Mouse (Mus musculus) C2C12 (cell line): ENCODE data around the gene Ncam2. TPM values are rescaled to one million over a fixed set of nuclear protein-coding genes. Genes with fewer than 3 reads are reported as not detected.

Source experiments
- H3K27me3 ChIP-seq: one replicate; pipeline ENCODE4 v1.6.1; 2011; ENCODE audit not compliant: control insufficient read depth, insufficient read depth, insufficient read length
- H3K36me3 ChIP-seq: one replicate; pipeline ENCODE4 v1.6.1; 2011; ENCODE audit not compliant: control insufficient read depth, insufficient read depth
- H3K4me3 ChIP-seq: one replicate; pipeline ENCODE4 v1.5.1; 2011; ENCODE audit warnings: mild to moderate bottlenecking, control low read depth; ENCODE audit not compliant: poor library complexity, insufficient read depth, severe bottlenecking
- H3K79me2 ChIP-seq: one replicate; pipeline ENCODE4 v1.6.1; 2011; ENCODE audit not compliant: control insufficient read depth, insufficient read depth
- H3K79me3 ChIP-seq: one replicate; pipeline ENCODE4 v1.6.1; 2011; ENCODE audit warnings: low read depth, control low read depth
- H3ac ChIP-seq: one replicate; pipeline ENCODE3; 2011; ENCODE audit warnings: low read depth; ENCODE audit not compliant: control insufficient read depth, insufficient read length
- CEBPB ChIP-seq: IDR thresholded peaks from one replicate; pipeline ENCODE4 v1.6.1; 2011; ENCODE audit warnings: low read depth, mild to moderate bottlenecking, control low read depth, moderate library complexity
- CTCF ChIP-seq: IDR thresholded peaks from one replicate; pipeline ENCODE4 v1.5.1; 2011; ENCODE audit not compliant: control insufficient read depth, insufficient read depth, insufficient read length
- FOSL1 ChIP-seq: IDR thresholded peaks from one replicate; pipeline ENCODE4 v1.8.0; 2011; ENCODE audit warnings: mild to moderate bottlenecking, low read length; ENCODE audit not compliant: poor library complexity, insufficient read depth, severe bottlenecking
- MAX ChIP-seq: IDR thresholded peaks from one replicate; pipeline ENCODE4 v1.6.1; 2011; ENCODE audit warnings: mild to moderate bottlenecking, control low read depth
- MYOD1 ChIP-seq: IDR thresholded peaks from one replicate; pipeline ENCODE4 v1.6.1; 2011; ENCODE audit warnings: low read depth; ENCODE audit not compliant: control insufficient read depth, insufficient read length
- MYOG ChIP-seq: IDR thresholded peaks from one replicate; pipeline ENCODE4 v1.6.1; 2011; ENCODE audit not compliant: control insufficient read depth, insufficient read length; ENCODE audit errors: extremely low read depth
- USF1 ChIP-seq: IDR thresholded peaks from one replicate; pipeline ENCODE4 v1.6.1; 2011; ENCODE audit warnings: low read depth, mild to moderate bottlenecking, control low read depth, moderate library complexity
- polyA plus RNA-seq: library from polyadenylated mRNA; unstranded; fragments of >200 nt; fragmentation: generic; extraction: Trizol; gene quantifications from one replicate; pipeline ENCODE4 v1.2.1, GENCODE M21; 2012; ENCODE audit warnings: missing spikeins

Gene Ncam2
- polyA plus RNA-seq, 1 experiment: not detected

GRCm38 (mm10) chr16:81623276-81623675, 422.8 kb downstream of the Ncam2 start:
- TF ChIP-seq MAX: no peak
- TF ChIP-seq MYOG: no peak
- no peak for TF ChIP-seq CEBPB
- no peak for TF ChIP-seq MYOD1
- TF ChIP-seq CTCF: no peak
- TF ChIP-seq USF1: no peak
- TF ChIP-seq FOSL1: no peak

DNA sequence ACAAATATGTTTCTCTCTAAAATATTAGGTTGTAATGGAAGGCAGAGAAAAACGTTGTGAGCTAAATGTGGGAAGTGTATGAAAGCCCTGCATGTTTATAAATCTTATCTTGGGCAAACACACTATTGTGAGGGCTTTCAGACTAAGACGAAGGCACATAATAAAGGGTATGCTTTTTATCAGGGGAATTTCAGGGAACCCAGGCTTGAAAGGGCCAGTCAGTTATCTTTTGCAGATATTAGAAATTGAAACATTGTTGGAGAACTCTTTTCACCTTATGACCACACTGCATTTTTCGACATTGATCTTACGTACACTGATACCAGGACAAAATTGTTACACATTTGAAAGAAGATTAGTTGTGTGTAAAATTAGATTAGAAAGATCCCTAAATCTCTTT, 423.3 kb downstream of the Ncam2 start:
- no peaks in the 10 kb centered on the region for H3K36me3 ChIP-seq
- no peaks in the 10 kb centered on the region for H3K79me2 ChIP-seq
- no peaks in the 10 kb centered on the region for H3K27me3 ChIP-seq
- no peaks in the 10 kb centered on the region for H3K79me3 ChIP-seq
- no peak overlapping the region for H3K4me3 ChIP-seq
- no peak overlapping the region for H3ac ChIP-seq
- TF ChIP-seq MYOG (no peak), USF1 (no peak), CTCF (no peak), FOSL1 (no peak), MYOD1 (no peak), CEBPB (no peak), MAX (no peak)

More at GRCm38 (mm10) chr16:81623276-81623675, 422.8 kb downstream of the Ncam2 start:
- H3K79me2 ChIP-seq: no peaks in the 10 kb centered on the region
- no peak overlapping the region for H3ac ChIP-seq
- no peaks in the 10 kb centered on the region for H3K79me3 ChIP-seq
- H3K27me3 ChIP-seq: no peaks in the 10 kb centered on the region
- no peaks in the 10 kb centered on the region for H3K36me3 ChIP-seq
- H3K4me3 ChIP-seq: no peak overlapping the region

DNA sequence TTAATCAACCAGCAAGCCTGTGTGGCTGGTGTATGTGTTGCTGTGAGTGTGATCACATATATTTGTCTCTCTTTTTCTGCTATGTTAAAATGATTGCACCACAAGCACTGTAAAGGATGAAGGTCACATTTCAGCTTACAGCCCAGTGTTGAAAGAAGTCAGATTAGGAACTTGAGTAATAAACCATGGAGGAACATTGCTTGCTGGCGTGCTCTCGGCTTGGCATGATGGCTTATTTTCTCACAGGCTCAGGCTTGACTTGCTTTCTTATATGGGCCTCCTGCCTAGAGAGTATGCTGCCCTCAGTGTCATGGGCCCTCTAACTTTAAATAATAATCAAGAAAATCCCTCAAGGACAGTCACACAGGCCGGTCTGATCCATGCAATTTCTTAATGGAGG, 449.8 kb downstream of the Ncam2 start:
- Histone ChIP-seq H3ac (no peak overlapping the region), H3K27me3 (no peaks in the 10 kb centered on the region), H3K4me3 (no peak overlapping the region), H3K79me3 (no peaks in the 10 kb centered on the region), H3K79me2 (no peaks in the 10 kb centered on the region), H3K36me3 (no peaks in the 10 kb centered on the region)
- TF ChIP-seq CEBPB (no peak), USF1 (no peak), MYOG (no peak)

- Histone ChIP-seq H3K36me3 (no peaks in the 10 kb centered on the region), H3ac (no peak overlapping the region), H3K4me3 (no peak overlapping the region), H3K79me3 (no peaks in the 10 kb centered on the region), H3K27me3 (no peaks in the 10 kb centered on the region), H3K79me2 (no peaks in the 10 kb centered on the region)
- TF ChIP-seq MAX: no peak
- no peak for TF ChIP-seq MYOD1
- no peak for TF ChIP-seq USF1
- TF ChIP-seq CTCF: no peak
- no peak for TF ChIP-seq FOSL1
- no peak for TF ChIP-seq MYOG
- TF ChIP-seq CEBPB: no peak
These were observed 451.1 kb downstream of the Ncam2 start for GRCm38 (mm10) chr16:81651550-81651949.

DNA sequence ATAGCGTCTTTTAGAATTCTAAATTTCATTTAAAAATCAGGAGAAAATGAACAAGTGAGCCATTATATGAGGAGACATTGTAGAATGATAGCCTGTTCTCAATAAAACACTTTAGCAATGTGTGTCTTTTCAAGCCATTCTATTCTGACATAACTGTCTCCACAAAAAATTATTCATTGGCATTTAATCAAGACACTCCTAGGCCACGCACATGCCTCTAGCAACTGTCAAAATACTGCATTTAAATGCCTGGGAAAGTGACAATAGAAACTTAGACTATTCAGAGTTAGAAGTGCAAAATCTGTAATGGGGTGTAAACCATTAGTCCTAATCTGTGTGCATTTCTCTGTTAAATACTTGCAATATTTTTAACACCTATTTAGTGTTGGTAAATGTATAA, 456.1 kb downstream of the Ncam2 start:
- Histone ChIP-seq H3K27me3 (no peaks in the 10 kb centered on the region), H3K4me3 (no peak overlapping the region), H3ac (no peak overlapping the region), H3K79me3 (no peaks in the 10 kb centered on the region), H3K36me3 (no peaks in the 10 kb centered on the region), H3K79me2 (no peaks in the 10 kb centered on the region)
- TF ChIP-seq FOSL1 (no peak), USF1 (no peak), MAX (no peak), CEBPB (no peak), CTCF (no peak), MYOD1 (no peak), MYOG (no peak)

DNA sequence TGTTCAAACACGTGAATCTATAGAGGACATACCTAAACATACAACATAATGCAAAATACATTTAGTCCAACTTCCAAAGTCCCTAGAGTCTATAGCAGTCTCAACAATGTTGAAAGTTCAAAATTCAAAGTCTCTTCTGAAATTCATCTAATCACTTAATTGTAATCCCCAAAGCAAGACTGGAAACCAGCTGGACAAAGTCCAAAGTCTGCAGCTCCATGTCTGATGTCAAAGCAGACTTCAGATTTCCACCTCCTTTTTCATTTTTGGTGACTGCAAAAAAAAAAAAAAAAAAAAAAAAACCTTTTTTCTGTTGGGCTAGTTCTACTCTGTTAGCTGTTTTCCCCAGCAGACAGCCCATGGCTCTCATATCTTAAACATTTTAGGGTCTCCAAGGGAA, 473.4 kb downstream of the Ncam2 start:
- no peaks in the 10 kb centered on the region for H3K36me3 ChIP-seq
- TF ChIP-seq USF1 (no peak), MYOG (no peak), MAX (no peak), FOSL1 (no peak), MYOD1 (no peak), CTCF (no peak), CEBPB (no peak)
- H3K27me3 ChIP-seq: no peaks in the 10 kb centered on the region
- H3ac ChIP-seq: no peak overlapping the region
- H3K79me2 ChIP-seq: no peaks in the 10 kb centered on the region
- no peak overlapping the region for H3K4me3 ChIP-seq
- H3K79me3 ChIP-seq: no peaks in the 10 kb centered on the region

GRCm38 (mm10) chr16:81675546-81675945, 475.0 kb downstream of the Ncam2 start:
- Histone ChIP-seq H3K4me3 (no peak overlapping the region), H3K27me3 (no peaks in the 10 kb centered on the region), H3K36me3 (no peaks in the 10 kb centered on the region), H3K79me3 (no peaks in the 10 kb centered on the region), H3K79me2 (no peaks in the 10 kb centered on the region), H3ac (no peak overlapping the region)
- TF ChIP-seq MYOG (no peak), USF1 (no peak), MAX (no peak), FOSL1 (no peak), CEBPB (no peak), CTCF (no peak), MYOD1 (no peak)
